Mouse (Mus musculus) heart, adult 2 months (tissue): ENCODE measurements around the gene Nlrc3.
"Not testable (repeated sequence)": the region's sequence is repeated elsewhere in the genome, so short reads cannot be mapped to it uniquely, and the experiment has no call there.

Experiments
- CTCF ChIP-seq: fragments of 200-600 bp; IDR thresholded peaks from 2 replicates; pipeline ENCODE4 v1.8.1; 2022; ENCODE audit warnings: antibody characterized with exemption, mild to moderate bottlenecking, moderate library complexity
- EP300 ChIP-seq: fragments of 200-500 bp; IDR thresholded peaks from 2 replicates; pipeline ENCODE4 v1.6.1; 2011; ENCODE audit warnings: low read depth, low read length, control low read depth; ENCODE audit not compliant: insufficient read depth

DNA sequence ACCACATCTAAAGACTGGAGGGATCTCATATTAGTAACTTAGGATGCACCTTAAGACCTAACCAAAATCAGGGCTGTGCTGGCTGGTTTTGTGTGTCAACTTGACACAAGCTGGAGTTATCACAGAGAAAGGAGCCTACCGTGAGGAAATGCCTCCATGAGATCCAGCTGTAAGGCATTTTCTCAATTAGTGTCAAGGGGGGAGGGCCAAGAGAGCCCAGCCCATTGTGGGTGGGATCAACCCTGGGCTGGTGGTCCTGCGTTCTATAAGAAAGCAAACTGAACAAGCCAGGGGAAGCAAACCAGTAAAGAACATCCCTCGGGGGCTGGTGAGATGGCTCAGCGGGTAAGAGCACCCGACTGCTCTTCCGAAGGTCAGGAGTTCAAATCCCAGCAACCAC lies 41.0 kb upstream of the Nlrc3 start:
- not testable (repeated sequence) for TF ChIP-seq CTCF, EP300
